Mouse (Mus musculus) erythroblast, embryonic 14.5 days (primary cell): ENCODE measurements around the gene B230217C12Rik.

ENCODE experiments used
- GATA1 ChIP-seq: IDR thresholded peaks from 2 replicates; pipeline ENCODE4 v1.6.1; 2012; ENCODE audit warnings: low read length, inconsistent platforms, mixed read lengths
- TAL1 ChIP-seq: IDR thresholded peaks from 3 replicates; pipeline ENCODE4 v1.6.1; 2012; ENCODE audit warnings: low read length, inconsistent platforms, mixed read lengths

DNA sequence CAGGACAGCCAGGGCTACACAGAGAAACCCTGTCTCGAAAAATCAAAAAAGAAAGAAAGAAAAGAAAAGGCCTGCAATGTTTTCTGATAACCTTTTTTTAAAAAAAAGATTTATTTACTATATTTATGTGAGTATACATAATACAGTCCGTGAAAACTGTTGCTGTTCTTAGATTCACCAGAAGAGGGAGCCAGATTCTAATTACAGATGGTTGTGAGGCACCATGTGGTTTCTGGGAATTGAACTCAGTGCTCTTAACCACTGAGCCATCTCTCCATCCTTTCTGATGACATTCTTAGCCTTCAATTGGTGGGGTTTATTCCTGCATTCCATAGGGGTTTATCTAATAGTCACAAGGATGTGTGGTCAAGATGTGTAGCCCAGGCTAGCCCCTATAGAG, 47.4 kb upstream of the B230217C12Rik start:
- no peak for TF ChIP-seq GATA1
- no peak for TF ChIP-seq TAL1
